Mouse (Mus musculus) cerebral cortex, adult 2 months (tissue): Measurements from ENCODE around the gene Ngf.

Source experiments
- WGBS: fragments of 180-500 bp; shearing (Covaris S2); methylation state at CpG from one replicate; pipeline ENCODE4 v1.1.7; 2018; 5-methylcytosine and 5-hydroxymethylcytosine counted together

The Ngf gene

DNA sequence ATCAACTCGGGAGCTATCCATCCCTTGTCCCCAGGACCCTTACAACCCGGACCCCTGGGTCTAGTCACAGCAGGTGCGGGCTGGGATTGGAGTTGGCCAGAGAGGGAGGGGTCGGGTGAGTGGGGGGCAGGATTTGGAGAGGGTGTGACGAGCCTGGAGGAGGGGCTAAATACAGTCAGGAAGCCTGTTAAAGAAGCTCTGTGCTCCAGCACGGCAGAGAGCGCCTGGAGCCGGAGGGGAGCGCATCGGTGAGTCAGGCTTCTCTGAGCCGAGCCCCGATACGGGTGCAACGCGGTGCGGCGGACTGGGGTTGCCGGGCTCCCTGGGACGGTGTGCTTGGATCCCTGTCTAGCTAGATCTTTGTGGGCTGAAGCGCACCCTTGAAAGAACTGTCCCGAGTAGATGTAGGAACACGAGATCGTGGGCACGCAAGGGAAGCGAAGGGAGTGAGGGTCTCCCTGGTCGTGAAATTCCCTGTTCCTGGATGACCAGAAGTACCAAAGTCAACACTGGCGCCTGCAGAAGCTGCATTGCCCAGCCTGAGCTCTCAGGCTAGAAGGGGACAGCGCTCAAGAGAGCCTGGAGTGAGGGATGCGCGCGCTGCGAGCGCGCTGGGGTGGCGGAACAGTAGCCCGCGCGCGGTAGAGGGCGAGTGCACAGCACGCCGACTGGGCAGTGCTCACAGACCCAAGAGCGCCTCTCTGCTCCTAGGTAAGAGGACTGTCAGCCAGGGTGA, at the start of gene Ngf:
Gene Ngf (plus strand): TSS at position 207 of the 736 bp plus-strand sequence.
- whole genome bisulfite sequencing = 2% methylated on average over 43 of the region's 43 CpGs

DNA sequence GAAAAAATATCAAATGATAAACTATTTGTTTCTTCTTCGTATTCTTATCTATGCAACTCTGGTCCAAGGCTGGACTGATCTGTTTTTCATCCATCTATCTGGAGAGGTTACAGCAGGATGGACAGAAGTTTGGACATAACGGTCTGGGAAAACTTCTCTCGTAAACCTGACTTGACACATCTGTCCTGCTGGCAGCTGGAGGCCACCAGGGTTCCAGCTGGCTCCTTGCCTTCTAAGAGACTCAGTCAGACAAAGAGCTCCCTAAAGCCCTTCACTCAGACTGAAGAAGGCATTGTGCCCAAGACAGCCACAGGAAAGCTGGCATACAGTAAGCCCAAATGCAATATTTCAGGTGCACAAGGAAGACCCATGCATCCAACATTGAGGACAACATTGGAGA, 24.2 kb upstream of the Ngf start:
- 74% methylated on average over 3 of the region's 3 CpGs for WGBS

DNA sequence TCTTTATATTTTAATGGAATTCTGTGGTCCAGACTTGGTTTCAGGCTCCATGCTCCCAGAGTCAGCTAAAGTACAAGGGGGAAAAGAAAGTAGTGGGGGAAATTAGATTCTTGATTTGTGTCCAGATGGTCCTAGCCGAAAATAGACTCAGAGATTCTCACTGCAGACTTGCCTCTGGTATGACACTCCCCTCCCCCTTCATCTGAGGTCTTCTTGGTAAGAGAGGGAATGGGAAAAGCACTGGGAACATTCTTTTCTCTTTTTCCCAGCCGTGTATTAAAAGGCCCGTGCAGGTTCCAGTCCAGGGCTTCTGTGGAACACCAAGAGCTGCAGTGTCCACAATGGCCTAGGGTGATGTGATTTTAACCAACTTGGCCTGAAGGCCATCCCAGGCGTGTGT, 23.0 kb upstream of the Ngf start:
- 76% methylated on average over 4 of the region's 4 CpGs for WGBS

DNA sequence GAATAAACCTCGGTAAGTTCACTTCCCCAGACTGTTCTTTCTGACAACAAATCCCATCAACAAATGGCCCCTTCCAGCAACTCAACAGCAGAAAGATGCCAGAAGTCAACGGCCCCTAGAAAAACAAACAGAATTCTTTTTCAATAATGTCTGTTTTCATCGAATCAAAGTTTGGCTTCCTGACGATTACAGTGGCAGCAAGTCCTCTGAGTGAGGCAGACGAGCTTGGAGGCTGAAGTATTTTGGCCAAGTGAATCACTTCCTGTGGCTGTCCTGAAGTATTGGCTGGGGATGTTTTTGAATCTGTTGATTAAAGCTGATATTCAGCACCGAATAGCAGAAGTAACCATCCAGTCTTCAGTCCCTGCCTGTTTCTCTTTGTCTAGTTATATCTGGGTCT, 15.2 kb upstream of the Ngf start:
- 65% methylated on average over 6 of the region's 6 CpGs for WGBS

DNA sequence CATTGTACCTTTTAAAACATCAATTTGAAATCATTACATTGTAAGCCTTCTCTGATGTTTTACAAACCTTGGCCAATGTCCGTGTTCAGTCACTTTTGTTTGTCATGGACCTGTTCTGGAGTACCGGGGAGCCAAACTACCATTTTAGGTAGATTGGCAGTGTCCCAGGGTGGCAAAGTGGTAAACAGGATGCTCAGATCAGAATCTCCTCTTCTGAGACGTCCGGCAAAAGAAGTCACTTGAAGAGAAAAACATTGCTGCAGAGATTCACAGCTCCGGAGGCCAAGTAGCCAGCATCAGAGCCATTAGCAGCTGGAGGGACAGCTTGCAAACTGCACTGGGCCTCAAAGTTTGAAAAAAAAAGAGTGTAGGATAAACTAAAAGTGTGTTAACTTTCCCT, 9.2 kb upstream of the Ngf start:
- WGBS = 68% methylated on average over 5 of the region's 5 CpGs

DNA sequence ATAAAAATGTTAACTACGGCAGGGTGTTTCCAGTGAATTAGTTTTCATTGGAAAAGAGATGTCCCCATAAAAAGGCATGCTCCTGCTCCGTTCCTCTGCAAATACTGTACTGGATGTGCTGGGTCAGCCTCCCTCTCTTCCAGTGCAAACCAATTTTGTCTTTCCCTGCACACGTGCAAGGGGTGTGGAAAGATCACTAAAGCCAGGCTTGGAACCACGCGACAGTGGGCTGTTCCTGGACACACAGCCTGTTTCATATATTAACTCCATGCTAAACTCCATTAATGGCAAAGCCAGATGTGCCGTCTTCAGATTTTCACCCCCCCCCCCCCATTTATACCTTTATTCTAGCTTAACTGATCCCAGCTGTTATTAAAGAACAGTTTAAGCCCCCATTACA, 8.7 kb upstream of the Ngf start:
- 85% methylated on average over 6 of the region's 6 CpGs for WGBS

DNA sequence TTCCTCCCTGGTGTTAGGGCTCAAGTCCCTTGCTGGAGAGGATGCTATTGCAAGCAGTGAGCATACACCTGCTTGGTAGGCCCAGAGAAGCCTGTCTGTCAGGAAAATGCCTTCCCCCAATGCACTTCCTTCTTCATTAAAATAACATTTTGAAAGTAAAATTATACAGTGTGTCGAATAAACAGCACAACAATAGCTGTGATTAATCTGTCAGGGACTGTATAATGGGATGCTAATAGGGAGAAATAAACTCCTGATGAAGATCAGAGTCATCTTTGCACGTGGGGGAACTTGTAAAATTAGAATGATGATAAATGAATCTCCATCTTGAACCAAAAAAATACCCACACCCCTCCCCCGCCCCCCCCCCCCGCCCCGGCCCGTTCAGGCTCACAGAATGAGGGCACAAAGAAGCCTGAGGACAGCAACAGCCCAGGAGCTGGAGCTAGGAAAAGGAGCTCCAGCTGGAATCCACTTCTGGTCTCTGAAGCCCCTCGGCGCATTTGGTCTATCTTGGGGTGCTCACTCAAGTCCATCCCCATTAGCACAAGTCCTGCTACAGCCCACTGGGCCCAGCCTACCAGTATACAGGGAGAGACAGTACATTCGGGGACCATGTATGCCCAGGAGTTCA, 6.9 kb upstream of the Ngf start:
- WGBS = 67% methylated on average over 9 of the region's 9 CpGs

DNA sequence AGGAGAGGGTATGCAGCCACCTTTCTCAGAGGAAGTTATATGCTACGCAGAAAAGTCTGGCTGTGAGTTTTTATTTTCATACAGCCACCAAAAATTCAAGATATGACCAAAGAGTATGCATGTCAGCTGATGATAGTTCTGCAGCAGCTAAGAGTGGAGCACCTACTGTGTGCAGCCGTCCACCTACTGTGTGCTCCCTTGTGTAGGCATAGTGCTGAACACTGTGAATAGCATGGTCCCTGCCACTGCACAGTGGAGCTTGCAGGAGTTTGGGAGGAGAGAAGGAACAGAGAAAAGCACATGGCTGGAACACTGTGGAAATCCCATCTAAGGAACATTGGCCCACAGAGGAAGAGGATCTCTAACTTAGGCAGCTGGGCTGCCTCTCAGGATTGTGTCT, 6.4 kb upstream of the Ngf start:
- WGBS = 89% methylated on average over 2 of the region's 2 CpGs

DNA sequence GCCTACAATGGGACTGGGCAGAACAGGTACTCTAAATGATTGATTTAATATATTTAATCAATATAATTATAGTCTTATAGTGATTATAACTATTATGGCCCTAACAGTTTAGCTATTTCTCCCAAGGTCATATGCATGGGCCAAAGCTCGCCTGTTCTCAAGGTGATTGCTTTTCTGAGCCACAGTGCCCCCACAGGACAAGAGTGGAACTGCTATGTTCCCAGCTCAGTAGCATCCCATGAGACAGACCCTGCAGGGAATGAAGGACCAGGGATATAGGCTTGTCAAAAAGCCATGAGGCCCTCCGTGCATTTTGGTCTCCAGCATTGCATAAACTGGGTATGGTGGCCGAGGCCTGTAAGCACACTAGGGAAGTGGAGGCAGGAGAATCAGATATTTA, 3.1 kb upstream of the Ngf start:
- 51% methylated on average over 3 of the region's 3 CpGs for WGBS

DNA sequence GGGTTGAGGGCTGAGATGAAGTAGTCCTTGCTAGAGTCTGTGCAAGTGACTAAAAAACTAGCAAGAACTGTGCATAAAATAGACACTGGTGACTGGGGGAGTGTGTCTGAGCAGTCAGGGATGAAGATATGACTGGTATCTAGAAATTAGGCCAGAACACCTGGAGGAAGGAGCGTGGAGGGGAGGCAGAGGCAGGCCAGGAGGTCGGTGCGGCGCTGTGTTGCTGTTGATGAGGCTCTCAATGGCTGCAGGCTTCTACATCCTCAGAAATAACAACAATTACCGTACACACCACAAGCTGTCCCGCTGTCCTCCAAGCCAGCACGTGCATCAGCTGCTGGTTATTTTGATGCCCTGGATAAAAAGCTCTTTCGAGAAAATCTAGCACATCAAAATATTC, 2.6 kb upstream of the Ngf start:
- WGBS = 72% methylated on average over 8 of the region's 8 CpGs

DNA sequence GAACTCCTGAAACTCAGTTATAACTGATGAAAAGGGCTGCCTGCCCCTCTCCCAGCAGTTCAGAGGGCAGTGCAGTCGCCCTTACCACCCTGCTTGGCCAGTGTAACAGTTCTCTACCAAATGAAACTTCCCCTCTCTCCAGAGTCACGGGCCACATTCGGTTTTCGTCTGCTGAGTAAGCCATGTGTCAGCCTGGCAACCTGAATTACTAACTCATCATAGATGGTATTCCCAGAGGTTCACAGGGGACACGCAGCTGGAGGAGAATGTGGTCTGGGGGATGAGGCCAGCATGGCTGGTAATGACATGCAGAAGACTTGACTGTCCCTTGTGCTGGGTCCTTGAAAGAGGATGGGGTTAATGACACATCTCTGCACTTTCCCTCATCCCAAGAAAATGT, 1.5 kb downstream of the Ngf start:
- WGBS = 82% methylated on average over 5 of the region's 5 CpGs

DNA sequence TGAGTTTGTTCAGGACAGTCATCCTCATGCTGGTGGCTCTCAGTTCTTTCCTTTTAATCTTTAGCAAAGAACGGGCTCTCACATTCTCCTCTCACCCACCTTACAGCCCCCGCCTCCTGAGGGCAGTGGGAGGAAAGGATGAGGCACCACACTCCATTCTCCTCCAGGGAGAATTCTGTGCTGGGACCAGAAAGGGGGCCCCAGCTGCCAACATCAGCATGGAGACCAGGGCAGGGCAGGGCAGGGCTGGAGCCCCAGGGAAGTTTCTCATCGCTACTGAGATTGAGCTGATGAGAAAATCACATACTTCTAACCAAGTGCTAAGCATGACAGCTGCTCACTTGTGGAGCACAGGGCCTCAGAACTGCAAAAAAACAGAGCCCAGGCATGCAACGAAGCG, 2.1 kb downstream of the Ngf start:
- WGBS = 70% methylated on average over 5 of the region's 5 CpGs

DNA sequence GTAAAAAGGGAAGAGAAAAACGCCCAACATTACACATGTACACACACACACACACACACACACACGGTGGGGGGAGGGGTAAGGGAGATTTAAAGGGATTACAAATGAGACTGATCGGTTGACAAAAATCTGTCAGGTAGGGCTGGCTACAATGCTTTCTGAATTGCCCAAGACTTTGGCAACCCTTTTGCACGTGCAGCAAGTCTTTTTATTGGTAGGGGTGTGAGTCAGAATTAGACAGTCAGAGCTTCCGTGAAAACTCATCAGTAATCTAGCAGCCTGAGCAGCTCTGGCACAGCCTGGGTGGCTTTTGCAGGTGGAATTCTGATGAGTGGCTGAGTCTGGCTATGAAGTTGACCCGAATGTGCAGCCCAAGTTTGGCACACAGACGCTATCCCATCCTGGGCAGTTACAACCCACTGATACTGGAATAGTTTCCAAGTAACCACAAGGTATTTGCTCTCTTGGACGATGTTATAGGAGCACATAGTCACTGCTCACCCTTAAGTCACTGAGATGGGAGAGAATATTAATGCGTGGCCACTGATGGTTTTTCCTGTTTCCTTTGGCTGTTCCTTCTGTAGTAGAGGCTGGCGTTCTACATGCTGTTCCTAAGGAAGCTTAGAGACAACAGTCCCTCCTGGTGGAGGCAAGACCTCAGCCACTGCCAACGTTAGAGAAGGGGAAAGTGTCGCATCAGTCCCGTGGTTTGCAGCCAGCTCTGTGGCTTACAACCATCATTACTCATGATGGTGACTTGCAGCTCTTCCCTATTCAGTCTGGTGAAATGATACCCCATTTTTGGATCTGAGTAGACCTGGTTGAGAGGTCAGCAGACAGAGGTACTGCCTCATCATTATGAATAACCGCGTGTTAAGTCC, 4.8 kb downstream of the Ngf start:
- WGBS = 70% methylated on average over 15 of the region's 15 CpGs

DNA sequence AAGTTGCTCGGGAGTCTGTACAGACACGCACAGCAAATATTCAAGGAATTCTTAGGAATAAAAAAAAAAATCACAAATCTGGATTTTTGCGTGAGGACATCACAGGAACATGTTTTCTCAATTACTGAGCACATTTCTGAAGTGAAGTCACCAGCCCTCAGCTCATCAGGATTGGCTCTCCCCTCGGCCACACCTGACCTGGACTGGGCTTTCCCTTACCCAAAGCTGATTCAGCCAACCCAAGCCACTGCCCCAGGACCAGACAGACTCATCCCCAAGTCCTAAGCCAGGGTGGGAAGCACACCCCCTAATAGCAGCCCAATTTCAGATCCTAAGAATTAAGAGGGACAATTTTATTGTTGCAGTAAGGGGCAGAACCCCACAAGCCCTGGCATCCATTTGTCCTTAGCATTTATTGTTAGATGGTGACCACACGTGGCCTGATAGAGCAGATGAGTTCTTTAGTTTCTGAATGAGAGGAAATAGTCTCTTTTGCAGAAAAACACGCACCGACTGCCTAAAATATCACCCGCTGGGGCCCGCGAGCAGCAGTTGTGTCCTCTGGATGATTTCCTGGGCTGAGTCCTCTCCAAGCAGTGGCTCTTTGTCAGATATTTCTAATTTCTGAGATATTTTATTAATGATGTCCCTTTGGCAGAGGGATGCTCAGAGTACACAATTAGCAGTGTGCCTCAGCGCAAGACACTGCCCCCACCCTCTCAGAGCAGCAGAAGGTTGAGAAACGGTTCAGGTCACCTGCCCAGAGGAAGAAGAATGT, 8.4 kb downstream of the Ngf start:
- WGBS = 83% methylated on average over 12 of the region's 12 CpGs

DNA sequence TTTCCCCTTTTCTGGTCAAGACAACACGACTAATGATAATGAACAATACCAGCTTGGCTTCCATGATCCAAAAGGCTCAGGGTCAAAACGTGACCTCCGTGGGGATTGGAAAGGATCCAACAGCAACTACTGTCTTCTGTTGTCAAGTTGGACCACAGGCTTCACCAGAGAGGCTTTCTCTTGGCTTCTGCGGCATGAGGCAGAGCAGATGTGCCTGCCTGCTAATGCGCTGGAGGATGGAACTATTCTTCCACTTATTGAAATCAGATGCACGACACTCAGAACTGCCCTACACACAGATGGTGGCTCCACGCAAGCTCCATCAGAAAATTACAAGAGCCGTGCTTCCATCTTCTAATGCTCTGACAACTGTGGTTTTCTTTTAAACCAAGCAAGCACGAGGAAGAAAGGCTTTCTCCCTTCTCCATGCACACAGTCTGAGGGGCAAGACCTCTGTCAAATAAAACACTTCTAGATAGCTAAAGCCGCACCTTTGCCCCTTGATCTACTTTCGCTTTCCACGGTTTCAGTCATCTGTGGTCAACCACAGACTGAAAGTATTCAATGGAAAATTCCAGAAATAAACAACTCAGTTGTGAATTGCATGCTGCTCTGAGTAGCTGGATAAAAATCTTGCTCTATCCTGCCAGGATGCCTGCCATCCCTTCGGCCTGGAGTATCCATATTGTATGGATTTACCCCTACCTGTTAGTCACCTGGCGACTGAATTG, 20.8 kb downstream of the Ngf start:
- 59% methylated on average over 14 of the region's 14 CpGs for WGBS

DNA sequence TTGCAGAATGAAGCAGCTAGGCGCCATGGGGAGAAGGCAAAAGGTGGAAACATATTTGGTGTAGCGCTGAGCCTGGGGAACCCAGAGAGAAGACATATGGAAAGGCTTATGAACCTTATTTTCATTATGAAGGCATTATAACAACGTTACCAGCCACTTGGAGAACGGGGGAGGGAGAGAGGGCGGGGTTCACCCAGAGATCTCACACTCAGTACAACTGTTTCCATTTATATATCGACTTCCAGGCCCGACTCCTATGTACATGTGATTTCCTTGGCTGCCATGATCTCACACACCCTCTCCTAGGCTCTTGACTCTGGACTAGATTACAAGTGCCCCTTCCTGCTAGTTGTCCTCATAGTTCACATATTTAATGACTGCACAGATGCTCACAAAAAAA, 28.4 kb downstream of the Ngf start:
- 82% methylated on average over 7 of the region's 7 CpGs for WGBS

DNA sequence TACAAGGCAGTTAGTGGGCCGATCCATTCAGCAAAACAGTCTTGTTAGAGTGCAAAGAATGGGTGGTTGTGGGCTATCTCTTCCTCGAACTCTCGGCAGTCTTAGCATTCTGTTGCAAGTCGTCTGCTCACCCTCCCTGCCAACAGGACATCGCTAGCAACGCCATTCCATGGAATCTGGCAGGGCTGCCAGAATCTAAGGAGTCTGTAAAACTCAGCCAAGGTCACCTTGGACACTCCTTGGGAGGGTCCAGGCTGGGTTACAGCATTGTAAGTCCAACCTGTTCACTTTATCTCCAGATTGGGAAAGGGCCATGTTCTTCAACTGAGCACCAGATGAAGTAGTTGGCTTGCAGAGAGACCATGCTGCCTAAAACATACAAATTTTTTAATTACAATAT, 29.2 kb downstream of the Ngf start:
- 90% methylated on average over 6 of the region's 6 CpGs for WGBS

DNA sequence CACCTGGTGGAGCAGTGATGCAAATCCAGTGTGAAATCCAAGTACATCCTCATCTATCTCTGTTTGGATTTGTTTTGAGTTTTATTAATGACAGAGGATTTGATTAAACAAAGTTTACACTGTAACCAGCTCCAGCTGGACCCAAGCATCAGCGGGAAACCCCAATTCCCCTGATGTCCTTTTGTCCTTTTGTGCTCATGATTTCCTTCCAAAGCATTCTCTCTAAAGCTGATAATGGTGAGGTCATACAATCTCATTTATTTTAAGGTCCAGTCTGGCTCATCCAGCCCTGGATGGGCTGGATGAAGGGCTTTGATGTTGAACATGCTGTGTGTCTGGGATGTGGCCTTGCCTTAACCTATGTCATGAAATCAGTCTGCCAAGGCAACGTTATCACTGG, 30.3 kb downstream of the Ngf start:
- 94% methylated on average over 2 of the region's 2 CpGs for WGBS

DNA sequence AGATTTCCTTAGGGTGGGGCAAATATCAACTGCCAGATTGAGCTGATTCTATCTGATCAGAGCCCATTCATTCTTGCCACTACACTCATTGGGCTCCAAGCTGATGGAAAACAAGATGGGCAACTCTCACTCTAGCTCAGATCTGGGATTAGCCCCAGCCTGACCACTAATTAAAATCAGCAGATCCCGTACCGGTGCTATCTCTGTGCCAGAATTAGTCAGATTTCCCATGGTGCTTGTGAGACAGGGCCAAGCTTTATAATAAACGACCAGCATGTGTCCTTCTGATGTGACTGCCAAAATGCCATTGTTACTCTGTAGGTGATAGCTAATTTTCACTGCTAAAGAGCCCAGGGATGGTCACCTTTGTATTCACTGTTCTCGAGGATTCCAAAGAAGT, 31.5 kb downstream of the Ngf start:
- 73% methylated on average over 4 of the region's 4 CpGs for WGBS

DNA sequence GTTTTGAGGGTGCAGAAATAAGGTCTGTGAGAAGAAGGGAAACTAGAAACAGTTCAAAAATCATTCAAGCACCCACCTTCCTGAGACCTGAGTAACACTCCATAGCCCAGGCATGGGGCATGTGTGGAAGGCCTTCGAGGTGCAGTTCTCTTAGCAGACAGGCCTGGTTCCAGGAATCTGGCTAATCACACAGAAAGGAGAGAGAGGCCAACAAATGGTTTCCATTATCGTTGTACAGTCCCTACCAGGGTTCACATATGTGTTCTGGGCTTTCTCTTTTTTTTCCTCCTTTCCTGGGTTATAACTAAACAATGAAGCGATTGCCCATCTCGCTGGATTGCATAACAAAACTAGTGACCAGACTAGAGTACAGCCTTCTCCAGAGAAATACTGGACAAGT, 35.4 kb downstream of the Ngf start:
- 92% methylated on average over 4 of the region's 4 CpGs for WGBS

DNA sequence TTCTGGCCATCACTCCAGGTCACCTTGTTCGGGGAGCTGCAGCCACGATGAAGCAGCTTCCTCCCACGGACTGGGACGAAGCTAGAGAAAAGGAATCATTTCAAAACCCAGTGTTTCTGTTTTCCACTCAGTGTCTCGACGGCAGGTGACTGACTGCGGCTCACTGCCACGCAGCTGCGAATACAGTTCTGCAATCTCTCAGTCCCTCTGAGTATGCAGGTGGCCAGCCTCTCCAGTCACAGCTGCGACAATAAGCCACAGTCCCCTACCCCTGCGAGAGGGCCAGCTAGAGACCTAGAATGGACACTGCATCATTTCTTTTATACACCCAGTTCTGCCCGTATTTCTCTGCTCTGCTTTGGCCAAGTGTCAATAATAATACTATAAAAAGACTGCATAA, 36.3 kb downstream of the Ngf start:
- WGBS = 61% methylated on average over 12 of the region's 12 CpGs
